8 mouse cellular contexts compared by ENCODE assay signal in the genomic region with DNA sequence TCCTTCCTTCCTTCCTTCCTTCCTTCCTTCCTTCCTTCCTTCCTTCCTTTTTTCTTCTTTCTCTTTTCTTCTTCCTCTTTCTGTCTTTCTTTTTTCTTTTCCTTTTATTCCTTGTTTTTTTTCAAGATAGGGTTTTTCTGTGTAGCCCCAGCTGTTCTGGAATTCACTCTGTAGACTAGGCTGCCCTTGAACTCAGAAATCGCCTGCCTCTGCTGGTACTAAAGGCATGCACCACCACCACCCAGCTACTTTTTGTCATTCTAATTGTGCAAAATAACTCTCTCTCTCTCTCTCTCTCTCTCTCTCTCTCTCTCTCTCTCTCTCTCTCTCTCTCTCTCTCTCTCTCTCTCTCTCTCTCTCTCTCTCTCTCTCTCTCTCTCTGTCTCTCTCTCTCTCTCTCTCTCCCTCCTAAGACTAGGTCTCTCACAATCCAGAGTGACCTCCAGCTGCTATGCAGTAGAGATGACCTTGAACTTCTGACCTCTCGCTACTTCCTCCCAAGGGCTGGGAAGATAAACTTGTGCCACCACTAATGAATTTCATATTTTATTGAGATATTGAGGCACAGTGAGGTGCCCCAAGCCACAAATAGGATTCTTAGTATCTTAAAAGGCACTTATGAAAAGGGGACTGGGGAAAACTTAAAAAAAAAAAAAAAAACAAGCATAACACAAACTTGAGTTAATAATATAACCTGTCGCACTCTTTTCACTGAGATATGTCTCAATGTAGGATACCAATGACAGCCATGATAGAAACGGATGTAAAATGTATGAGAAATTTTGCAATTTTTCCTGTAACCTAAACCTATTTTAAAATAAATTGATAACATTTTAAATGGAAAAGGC. TPM values are rescaled to one million over a fixed set of nuclear protein-coding genes. Genes with fewer than 3 reads are reported as not detected.
DNase-seq lines count a peak whose midpoint lies in the region; ATAC-seq lines count a peak whose summit lies in the region.

No protein-coding gene starts in this region.

- ATAC-seq in lung, embryonic 16.5 days (ENCODE audit: low read depth), result no peak
- ATAC-seq in embryonic facial prominence, embryonic 13.5 days (ENCODE audit: insufficient number of reproducible peaks, insufficient read depth, low FRiP score, low TSS enrichment, low read depth), result no peak
- ATAC-seq in limb, embryonic 15.5 days (ENCODE audit: insufficient number of reproducible peaks, low FRiP score, low TSS enrichment, low read depth), result no peak
- ATAC-seq in stomach, embryonic 15.5 days (ENCODE audit: insufficient read depth, low FRiP score, low read depth), result no peak

- H3K4me1 ChIP-seq in lung, embryonic 16.5 days (replicated peaks; ENCODE audit: control insufficient read depth, insufficient read depth, low read length), result 0 out of 2 replicates have a peak, but pooled peaks cover 2% of the 10 kb centered on the region
- H3K4me1 ChIP-seq in embryonic facial prominence, embryonic 13.5 days, result peaks cover 14% of the 10 kb centered on the region
- peaks cover 19% of the 10 kb centered on the region for H3K4me1 ChIP-seq in limb, embryonic 15.5 days
- H3K4me1 ChIP-seq in stomach, embryonic 15.5 days, result peaks cover 7% of the 10 kb centered on the region

- H3K4me2 ChIP-seq in lung, embryonic 16.5 days (ENCODE audit: low read depth, low read length), result peak overlapping the region; percentile 72
- H3K4me2 ChIP-seq in embryonic facial prominence, embryonic 13.5 days, result peak overlapping the region; percentile 70
- H3K4me2 ChIP-seq in limb, embryonic 15.5 days, result no peak overlapping the region
- H3K4me2 ChIP-seq in stomach, embryonic 15.5 days, result no peak overlapping the region

- WGBS in lung, embryonic 16.5 days, result 55% methylated on average over 4 of the region's 4 CpGs
- WGBS in embryonic facial prominence, embryonic 13.5 days, result 61% methylated on average over 4 of the region's 4 CpGs
- 59% methylated on average over 4 of the region's 4 CpGs for WGBS in limb, embryonic 15.5 days
- WGBS in stomach, embryonic 15.5 days, result 58% methylated on average over 4 of the region's 4 CpGs

- H3K27ac ChIP-seq in lung, embryonic 16.5 days (ENCODE audit: low read length), result no peak overlapping the region
- no peak overlapping the region for H3K27ac ChIP-seq in embryonic facial prominence, embryonic 13.5 days
- no peak overlapping the region for H3K27ac ChIP-seq in limb, embryonic 15.5 days
- H3K27ac ChIP-seq in stomach, embryonic 15.5 days, result no peak overlapping the region

- H3K9me3 ChIP-seq in lung, embryonic 16.5 days (ENCODE audit: control insufficient read depth, low read length), result no peaks in the 10 kb centered on the region
- no peaks in the 10 kb centered on the region for H3K9me3 ChIP-seq in embryonic facial prominence, embryonic 13.5 days
- H3K9me3 ChIP-seq in limb, embryonic 15.5 days, result no peaks in the 10 kb centered on the region
- no peaks in the 10 kb centered on the region for H3K9me3 ChIP-seq in stomach, embryonic 15.5 days

- no peaks in the 10 kb centered on the region for H3K36me3 ChIP-seq in lung, embryonic 16.5 days (ENCODE audit: control insufficient read depth, insufficient read depth, low read length)
- no peaks in the 10 kb centered on the region for H3K36me3 ChIP-seq in embryonic facial prominence, embryonic 13.5 days
- no peaks in the 10 kb centered on the region for H3K36me3 ChIP-seq in limb, embryonic 15.5 days
- no peaks in the 10 kb centered on the region for H3K36me3 ChIP-seq in stomach, embryonic 15.5 days

- H3K27me3 ChIP-seq in lung, embryonic 16.5 days (ENCODE audit: control insufficient read depth, insufficient read depth, low read depth, low read length), result no peaks in the 10 kb centered on the region
- H3K27me3 ChIP-seq in embryonic facial prominence, embryonic 13.5 days, result no peaks in the 10 kb centered on the region
- no peaks in the 10 kb centered on the region for H3K27me3 ChIP-seq in limb, embryonic 15.5 days
- H3K27me3 ChIP-seq in stomach, embryonic 15.5 days (replicated peaks), result no peaks in the 10 kb centered on the region

- no peak for DNase-seq in lung, adult 18-20 months
- DNase-seq in yolk sac, embryonic 10.5 days (ENCODE audit: low spot score), result no peak
- DNase-seq in cerebellum, adult 18-20 months, result no peak
- DNase-seq in right cerebral cortex, postnatal 14 days, result no peak

- H3K9ac ChIP-seq in lung, embryonic 16.5 days (ENCODE audit: low read length), result no peak overlapping the region
- no peak overlapping the region for H3K9ac ChIP-seq in embryonic facial prominence, embryonic 13.5 days
- H3K9ac ChIP-seq in limb, embryonic 15.5 days, result no peak overlapping the region
- H3K9ac ChIP-seq in stomach, embryonic 15.5 days, result no peak overlapping the region

- no peak overlapping the region; the same call in 1 of the 2 replicates for H3K4me3 ChIP-seq in lung, embryonic 16.5 days (ENCODE audit: low read length)
- H3K4me3 ChIP-seq in embryonic facial prominence, embryonic 13.5 days, result peak overlapping the region; percentile 81
- peak overlapping the region; percentile 82 for H3K4me3 ChIP-seq in limb, embryonic 15.5 days
- H3K4me3 ChIP-seq in stomach, embryonic 15.5 days (replicated peaks), result peak overlapping the region; percentile 81

RNA-seq across cellular contexts. Expression of a gene that starts 7.4 kb away (rescaled TPM):
- 146 and 159 TPM in 2 replicates for polyA plus RNA-seq in lung, embryonic 16.5 days (2015; fragmentation: Nextera tagmentation; extraction: Ambion mirVana)
- 139 and 151 TPM in 2 replicates for polyA plus RNA-seq in embryonic facial prominence, embryonic 13.5 days (2015; fragmentation: Nextera tagmentation; extraction: Ambion mirVana)
- 132 and 142 TPM in 2 replicates for polyA plus RNA-seq in limb, embryonic 15.5 days (2015; fragmentation: Nextera tagmentation; extraction: Ambion mirVana)
- 133 and 140 TPM in 2 replicates for polyA plus RNA-seq in stomach, embryonic 15.5 days (2015; fragmentation: Nextera tagmentation; extraction: Ambion mirVana)

RNA-seq across cellular contexts. Expression of a gene that starts 7.6 kb away (rescaled TPM):
- 27.0 and 29.9 TPM in 2 replicates for polyA plus RNA-seq in lung, embryonic 16.5 days (2015; fragmentation: Nextera tagmentation; extraction: Ambion mirVana)
- 39.8 and 45.9 TPM in 2 replicates for polyA plus RNA-seq in embryonic facial prominence, embryonic 13.5 days (2015; fragmentation: Nextera tagmentation; extraction: Ambion mirVana)
- 48.2 and 52.1 TPM in 2 replicates for polyA plus RNA-seq in limb, embryonic 15.5 days (2015; fragmentation: Nextera tagmentation; extraction: Ambion mirVana)
- polyA plus RNA-seq in stomach, embryonic 15.5 days (2015; fragmentation: Nextera tagmentation; extraction: Ambion mirVana), result 31.7 and 36.1 TPM in 2 replicates

RNA-seq across cellular contexts. Expression of a gene that starts 57.3 kb away (rescaled TPM):
- 69.9 and 71.2 TPM in 2 replicates for polyA plus RNA-seq in lung, embryonic 16.5 days (2015; fragmentation: Nextera tagmentation; extraction: Ambion mirVana)
- polyA plus RNA-seq in embryonic facial prominence, embryonic 13.5 days (2015; fragmentation: Nextera tagmentation; extraction: Ambion mirVana), result 75.7 and 77.0 TPM in 2 replicates
- polyA plus RNA-seq in limb, embryonic 15.5 days (2015; fragmentation: Nextera tagmentation; extraction: Ambion mirVana), result 54.2 and 62.9 TPM in 2 replicates
- polyA plus RNA-seq in stomach, embryonic 15.5 days (2015; fragmentation: Nextera tagmentation; extraction: Ambion mirVana), result 53.8 and 64.5 TPM in 2 replicates

RNA-seq across cellular contexts. Expression of a gene that starts 58.0 kb away (rescaled TPM):
- 102 and 109 TPM in 2 replicates for polyA plus RNA-seq in lung, embryonic 16.5 days (2015; fragmentation: Nextera tagmentation; extraction: Ambion mirVana)
- 94.1 and 108 TPM in 2 replicates for polyA plus RNA-seq in embryonic facial prominence, embryonic 13.5 days (2015; fragmentation: Nextera tagmentation; extraction: Ambion mirVana)
- 98.3 and 99.6 TPM in 2 replicates for polyA plus RNA-seq in limb, embryonic 15.5 days (2015; fragmentation: Nextera tagmentation; extraction: Ambion mirVana)
- polyA plus RNA-seq in stomach, embryonic 15.5 days (2015; fragmentation: Nextera tagmentation; extraction: Ambion mirVana), result 98.5 and 101 TPM in 2 replicates

Comparison
In these comparisons a context has a peak if more than half of its experiments do, and no peak if none do; other contexts are left out.
1. H3K4me2 ChIP-seq: peak in lung, embryonic 16.5 days (single experiment) and embryonic facial prominence, embryonic 13.5 days (single experiment); none in limb, embryonic 15.5 days (single experiment) and stomach, embryonic 15.5 days (single experiment).